Mouse (Mus musculus): Measurements from ENCODE around the gene Gna11. TPM values are rescaled to one million over a fixed set of nuclear protein-coding genes. Genes with fewer than 3 reads are reported as not detected.

Gna11 gene
- polyA plus RNA-seq, 1 experiment from 2014 or later = 77.1 TPM

DNA sequence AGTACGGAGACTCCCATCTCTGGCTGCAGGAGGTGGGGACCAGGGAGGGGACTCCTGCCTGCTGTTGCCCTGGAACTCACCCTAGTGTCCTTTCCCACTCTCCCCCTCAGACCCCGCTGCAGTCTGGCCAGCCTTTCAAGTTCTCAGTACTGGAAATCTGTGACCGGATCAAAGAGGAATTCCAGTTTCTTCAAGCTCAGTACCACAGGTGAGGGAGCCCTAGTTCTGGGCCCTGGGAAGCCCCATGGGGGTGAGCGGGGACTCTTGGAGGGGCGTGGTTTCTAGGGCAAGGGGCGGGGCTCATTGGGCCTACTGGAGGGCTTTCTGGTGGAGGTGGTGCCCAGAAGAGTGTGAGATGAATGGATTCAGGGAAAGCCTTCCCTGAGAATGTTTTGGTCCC, 30.7 kb upstream of the Gna11 start:
- ATAC-seq (replicated peaks; ENCODE audit: low FRiP score) = no peak
- no peak for DNase-seq (ENCODE audit: low spot score)
- H3K27ac ChIP-seq (ENCODE audit: low read depth, low read length) = no peak overlapping the region
- peak overlapping the region; percentile 39 for H3K4me3 ChIP-seq (ENCODE audit: low read depth, low read length)
- H3K36me3 ChIP-seq (ENCODE audit: control insufficient read depth, insufficient read depth, low read length) = no peaks in the 10 kb centered on the region
- peaks cover 27% of the 10 kb centered on the region for H3K4me1 ChIP-seq (replicated peaks; ENCODE audit: control insufficient read depth, insufficient read depth, low read length)
- H3K9ac ChIP-seq (ENCODE audit: low read length) = peak overlapping the region; percentile 53
- no peaks in the 10 kb centered on the region for H3K9me3 ChIP-seq (ENCODE audit: control insufficient read depth, low read length)
- WGBS = 2% methylated on average over 6 of the region's 6 CpGs
- peaks cover 59% of the 10 kb centered on the region for H3K27me3 ChIP-seq (ENCODE audit: control insufficient read depth, insufficient read depth, low read length)
- H3K4me2 ChIP-seq (ENCODE audit: low read depth, low read length, severe bottlenecking) = peak overlapping the region; percentile 54

DNA sequence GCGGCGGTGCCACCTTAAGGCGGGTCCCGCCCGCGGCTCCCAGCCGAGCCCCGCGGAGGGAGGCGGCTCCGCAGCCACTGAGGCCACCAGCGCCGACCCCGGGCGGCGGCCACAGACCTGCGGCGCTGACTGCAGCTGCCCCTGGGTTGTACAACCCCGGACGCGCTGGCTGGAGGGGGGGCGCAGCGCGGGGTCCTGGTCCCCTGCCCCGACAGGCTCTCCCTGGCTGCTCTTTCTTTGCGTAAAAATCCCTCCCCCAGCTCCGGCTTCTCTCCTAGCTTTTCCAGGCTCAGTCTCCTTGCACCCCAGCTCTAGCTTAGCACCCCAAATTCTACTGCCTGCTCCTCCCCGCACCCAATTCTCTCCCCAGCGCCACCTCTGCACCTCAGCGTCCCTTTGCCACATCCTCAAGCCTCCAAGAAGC, 30.2 kb upstream of the Gna11 start:
- no peak for DNase-seq (ENCODE audit: low spot score)
- Histone ChIP-seq H3K4me2 (ENCODE audit: low read depth, low read length, severe bottlenecking) (peak overlapping the region; percentile 54), H3K4me1 (replicated peaks; ENCODE audit: control insufficient read depth, insufficient read depth, low read length) (peaks cover 30% of the 10 kb centered on the region), H3K36me3 (ENCODE audit: control insufficient read depth, insufficient read depth, low read length) (no peaks in the 10 kb centered on the region), H3K9me3 (ENCODE audit: control insufficient read depth, low read length) (no peaks in the 10 kb centered on the region), H3K27ac (ENCODE audit: low read depth, low read length) (no peak overlapping the region), H3K4me3 (ENCODE audit: low read depth, low read length) (peak overlapping the region; percentile 39), H3K9ac (ENCODE audit: low read length) (peak overlapping the region; percentile 53), H3K27me3 (ENCODE audit: control insufficient read depth, insufficient read depth, low read length) (peaks cover 59% of the 10 kb centered on the region)
- WGBS = 0% methylated on average over 30 of the region's 30 CpGs
- no peak for ATAC-seq (replicated peaks; ENCODE audit: low FRiP score)

DNA sequence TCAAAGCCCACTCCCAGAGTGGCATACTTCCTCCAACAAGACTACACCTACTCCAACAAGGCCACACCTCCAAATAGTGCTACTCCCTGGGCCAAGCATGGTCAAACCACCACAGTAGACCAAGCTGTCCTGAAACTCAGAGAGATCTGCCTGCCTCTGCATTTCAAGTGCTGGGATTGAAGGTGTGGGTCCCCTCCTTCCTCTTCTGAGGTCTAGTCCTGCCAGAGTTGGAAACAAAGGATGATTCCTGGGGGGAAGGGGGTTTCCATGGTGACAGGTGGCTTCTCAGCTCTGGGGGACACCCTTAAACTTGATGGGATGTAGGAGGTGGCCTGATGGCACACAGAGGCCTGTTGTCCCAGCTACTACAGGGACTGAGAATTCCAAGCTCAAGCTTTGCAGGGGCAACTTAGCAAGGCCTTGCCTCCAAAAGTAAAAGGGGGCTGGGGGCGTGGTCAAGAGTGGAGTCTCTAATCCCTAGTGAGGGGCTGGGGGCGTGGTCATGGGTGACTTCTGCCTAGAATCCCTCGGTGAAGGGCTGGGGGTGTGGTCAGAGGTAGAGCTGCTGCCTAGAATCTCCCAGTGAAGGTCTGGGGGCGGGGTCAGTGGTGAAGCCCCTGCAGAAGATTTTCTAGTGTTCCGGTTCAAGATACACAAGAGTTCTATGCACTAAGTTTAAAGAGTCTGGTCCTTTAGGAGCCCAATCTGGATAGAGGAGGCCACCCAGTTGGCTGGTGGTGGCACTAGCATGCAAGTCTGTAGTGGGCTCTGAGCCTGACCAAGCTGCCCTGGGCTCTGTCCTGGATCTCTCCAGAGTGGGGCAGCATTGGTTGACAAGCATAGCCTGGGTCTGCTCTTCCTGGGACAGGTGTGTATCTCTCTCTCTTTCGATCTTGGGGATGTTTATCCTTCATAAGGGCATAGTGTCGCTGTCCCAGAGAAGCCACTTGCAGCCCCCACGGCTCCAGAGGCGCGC, 29.4 kb upstream of the Gna11 start, which contains the start of gene Tle2:
TSS of gene Tle2 (plus strand) at position 481 of the 976 bp plus-strand sequence.
- Histone ChIP-seq H3K4me1 (replicated peaks; ENCODE audit: control insufficient read depth, insufficient read depth, low read length) (peaks cover 37% of the 10 kb centered on the region), H3K4me3 (ENCODE audit: low read depth, low read length) (peak within 1 kb of the TSS; percentile 39), H3K9ac (ENCODE audit: low read length) (peak within 1 kb of the TSS; percentile 53), H3K4me2 (ENCODE audit: low read depth, low read length, severe bottlenecking) (peak within 1 kb of the TSS; percentile 54), H3K27me3 (ENCODE audit: control insufficient read depth, insufficient read depth, low read length) (peaks cover 64% of the 10 kb centered on the region), H3K36me3 (ENCODE audit: control insufficient read depth, insufficient read depth, low read length) (no peaks in the 10 kb centered on the region), H3K9me3 (ENCODE audit: control insufficient read depth, low read length) (no peaks in the 10 kb centered on the region), H3K27ac (ENCODE audit: low read depth, low read length) (no peak within 1 kb of the TSS)
- no peak for ATAC-seq (replicated peaks; ENCODE audit: low FRiP score)
- no peak for DNase-seq (ENCODE audit: low spot score)
- WGBS = 19% methylated on average over 10 of the region's 10 CpGs

DNA sequence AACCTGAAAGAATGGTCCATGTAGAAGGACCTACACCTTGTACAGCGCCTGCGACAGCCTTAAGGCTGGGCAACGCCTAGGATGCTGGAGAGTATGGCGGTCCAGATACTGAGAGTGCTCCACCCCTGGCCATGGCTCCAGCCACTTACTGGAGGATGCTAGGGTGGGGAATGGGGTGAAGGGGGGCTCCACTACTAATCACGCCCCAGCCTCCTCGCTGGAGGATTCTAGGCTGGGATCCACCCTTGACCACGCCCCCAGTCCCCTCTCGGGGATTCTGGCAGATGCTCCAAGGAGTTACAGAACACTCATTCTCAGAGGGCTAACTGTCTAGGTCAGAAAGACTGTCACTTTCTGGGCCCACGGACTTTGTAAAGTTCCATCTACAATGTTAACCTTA, 28.0 kb upstream of the Gna11 start:
- no peak for DNase-seq (ENCODE audit: low spot score)
- no peak overlapping the region for H3K4me3 ChIP-seq (ENCODE audit: low read depth, low read length)
- no peaks in the 10 kb centered on the region for H3K9me3 ChIP-seq (ENCODE audit: control insufficient read depth, low read length)
- no peak overlapping the region for H3K9ac ChIP-seq (ENCODE audit: low read length)
- peaks cover 48% of the 10 kb centered on the region for H3K4me1 ChIP-seq (replicated peaks; ENCODE audit: control insufficient read depth, insufficient read depth, low read length)
- no peak for ATAC-seq (replicated peaks; ENCODE audit: low FRiP score)
- WGBS = 9% methylated on average over 9 of the region's 9 CpGs
- H3K27ac ChIP-seq (ENCODE audit: low read depth, low read length) = no peak overlapping the region
- H3K27me3 ChIP-seq (ENCODE audit: control insufficient read depth, insufficient read depth, low read length) = peaks cover 69% of the 10 kb centered on the region
- no peak overlapping the region for H3K4me2 ChIP-seq (ENCODE audit: low read depth, low read length, severe bottlenecking)
- H3K36me3 ChIP-seq (ENCODE audit: control insufficient read depth, insufficient read depth, low read length) = no peaks in the 10 kb centered on the region

DNA sequence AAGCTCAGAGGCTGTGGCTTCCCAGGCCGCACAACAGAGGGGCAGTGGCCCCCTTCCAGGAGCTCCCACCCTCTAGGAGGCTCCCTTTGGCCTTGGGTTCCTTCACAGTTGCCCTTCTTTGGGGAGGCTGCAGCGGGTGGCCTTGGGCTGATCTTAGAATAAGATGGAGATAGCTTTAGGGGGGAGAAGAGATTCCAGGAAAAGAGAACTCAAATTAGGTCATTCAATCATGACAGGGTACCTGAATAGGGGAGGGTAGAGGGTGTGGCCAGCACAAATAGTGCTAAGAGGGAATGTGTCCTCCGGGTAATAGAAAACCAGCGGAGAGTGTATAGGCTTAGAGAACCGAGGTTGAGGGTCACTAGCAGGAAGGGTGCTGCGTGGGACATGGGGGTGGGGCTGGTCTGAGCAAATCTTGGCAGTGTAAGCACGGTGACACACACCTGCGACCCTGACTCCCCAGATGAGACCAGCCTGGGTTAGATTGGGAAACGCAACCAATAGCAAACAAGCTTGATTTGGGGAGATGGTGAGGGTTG, 27.2 kb upstream of the Gna11 start:
- Histone ChIP-seq H3K9me3 (ENCODE audit: control insufficient read depth, low read length) (no peaks in the 10 kb centered on the region), H3K4me3 (ENCODE audit: low read depth, low read length) (no peak overlapping the region), H3K27ac (ENCODE audit: low read depth, low read length) (no peak overlapping the region), H3K36me3 (ENCODE audit: control insufficient read depth, insufficient read depth, low read length) (no peaks in the 10 kb centered on the region), H3K4me2 (ENCODE audit: low read depth, low read length, severe bottlenecking) (peak overlapping the region; percentile 69), H3K27me3 (ENCODE audit: control insufficient read depth, insufficient read depth, low read length) (peaks cover 71% of the 10 kb centered on the region), H3K4me1 (replicated peaks; ENCODE audit: control insufficient read depth, insufficient read depth, low read length) (peaks cover 48% of the 10 kb centered on the region), H3K9ac (ENCODE audit: low read length) (no peak overlapping the region; the same call in 1 of the 2 replicates)
- under 1% methylated on average over 9 of the region's 9 CpGs for WGBS
- ATAC-seq (replicated peaks; ENCODE audit: low FRiP score) (no peak), DNase-seq (ENCODE audit: low spot score) (no peak)

DNA sequence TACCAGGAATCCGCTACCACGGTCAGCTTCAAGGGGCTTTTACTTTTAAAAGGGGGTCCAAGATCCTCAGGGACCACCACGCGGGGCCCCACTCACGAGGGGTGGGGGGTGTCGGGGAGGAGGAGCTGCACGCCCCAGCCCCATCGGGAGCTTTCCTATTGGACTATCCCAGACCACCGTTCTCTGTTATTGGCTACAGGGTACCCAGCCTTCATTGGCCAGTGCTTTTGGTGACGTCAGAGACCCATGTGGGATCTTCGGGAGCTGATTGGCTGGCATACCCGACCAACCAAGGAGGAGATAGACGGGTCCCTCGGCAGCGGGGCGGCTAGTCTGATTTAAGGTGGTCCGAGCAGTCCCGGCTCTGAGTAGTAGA, 26.5 kb upstream of the Gna11 start:
- Histone ChIP-seq H3K9me3 (ENCODE audit: control insufficient read depth, low read length) (no peaks in the 10 kb centered on the region), H3K4me2 (ENCODE audit: low read depth, low read length, severe bottlenecking) (peak overlapping the region; percentile 69), H3K4me3 (ENCODE audit: low read depth, low read length) (peak overlapping the region; percentile 30), H3K36me3 (ENCODE audit: control insufficient read depth, insufficient read depth, low read length) (no peaks in the 10 kb centered on the region), H3K4me1 (replicated peaks; ENCODE audit: control insufficient read depth, insufficient read depth, low read length) (peaks cover 48% of the 10 kb centered on the region), H3K27ac (ENCODE audit: low read depth, low read length) (0 out of 2 replicates have a peak overlapping the region, but pooled peaks have one; percentile 53), H3K27me3 (ENCODE audit: control insufficient read depth, insufficient read depth, low read length) (peaks cover 70% of the 10 kb centered on the region), H3K9ac (ENCODE audit: low read length) (no peak overlapping the region; the same call in 1 of the 2 replicates)
- WGBS = 0% methylated on average over 18 of the region's 18 CpGs
- peak; percentile 95 for DNase-seq (ENCODE audit: low spot score)
- peak; percentile 91 for ATAC-seq (replicated peaks; ENCODE audit: low FRiP score)

DNA sequence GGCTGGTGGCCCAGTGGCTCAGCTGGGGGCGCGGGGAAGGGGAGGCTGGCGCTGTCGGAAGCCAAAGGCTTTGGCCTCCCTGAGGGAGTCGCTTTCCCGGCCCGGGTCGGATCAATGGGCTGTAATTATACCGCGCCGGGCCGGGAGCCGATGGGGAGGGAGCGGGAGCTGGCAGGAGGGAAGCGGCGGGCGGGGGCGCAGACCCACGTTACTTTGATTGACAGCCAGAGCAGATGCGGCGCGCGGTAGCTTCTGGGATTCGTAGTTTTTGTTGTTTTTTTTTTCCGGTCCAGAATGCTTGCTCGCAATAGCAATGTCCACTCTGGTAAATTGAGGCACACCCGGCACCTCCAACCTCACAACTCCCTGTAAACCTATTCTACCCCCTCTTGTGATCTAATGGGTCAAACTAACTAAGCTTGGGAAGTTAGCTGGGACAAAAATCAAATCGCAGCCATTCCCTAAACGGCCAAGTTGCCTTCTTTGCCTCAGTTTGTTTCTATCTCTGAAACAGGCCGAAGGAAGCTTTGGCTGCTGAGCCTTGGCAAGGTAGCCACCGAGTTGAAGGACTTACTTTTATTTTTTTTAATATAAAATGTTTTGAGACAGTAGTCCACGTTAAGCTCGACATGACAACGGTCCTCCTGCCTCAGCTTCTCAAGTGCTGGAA, 26.0 kb upstream of the Gna11 start:
- Histone ChIP-seq H3K4me3 (ENCODE audit: low read depth, low read length) (peak overlapping the region; percentile 30), H3K9me3 (ENCODE audit: control insufficient read depth, low read length) (no peaks in the 10 kb centered on the region), H3K4me2 (ENCODE audit: low read depth, low read length, severe bottlenecking) (peak overlapping the region; percentile 69), H3K36me3 (ENCODE audit: control insufficient read depth, insufficient read depth, low read length) (no peaks in the 10 kb centered on the region), H3K4me1 (replicated peaks; ENCODE audit: control insufficient read depth, insufficient read depth, low read length) (peaks cover 47% of the 10 kb centered on the region), H3K9ac (ENCODE audit: low read length) (no peak overlapping the region; the same call in 1 of the 2 replicates), H3K27me3 (ENCODE audit: control insufficient read depth, insufficient read depth, low read length) (peaks cover 70% of the 10 kb centered on the region), H3K27ac (ENCODE audit: low read depth, low read length) (peak overlapping the region; percentile 65)
- WGBS = 0% methylated on average over 32 of the region's 34 CpGs
- DNase-seq (ENCODE audit: low spot score) = peak; percentile 99
- ATAC-seq (replicated peaks; ENCODE audit: low FRiP score) = peak; percentile 78

DNA sequence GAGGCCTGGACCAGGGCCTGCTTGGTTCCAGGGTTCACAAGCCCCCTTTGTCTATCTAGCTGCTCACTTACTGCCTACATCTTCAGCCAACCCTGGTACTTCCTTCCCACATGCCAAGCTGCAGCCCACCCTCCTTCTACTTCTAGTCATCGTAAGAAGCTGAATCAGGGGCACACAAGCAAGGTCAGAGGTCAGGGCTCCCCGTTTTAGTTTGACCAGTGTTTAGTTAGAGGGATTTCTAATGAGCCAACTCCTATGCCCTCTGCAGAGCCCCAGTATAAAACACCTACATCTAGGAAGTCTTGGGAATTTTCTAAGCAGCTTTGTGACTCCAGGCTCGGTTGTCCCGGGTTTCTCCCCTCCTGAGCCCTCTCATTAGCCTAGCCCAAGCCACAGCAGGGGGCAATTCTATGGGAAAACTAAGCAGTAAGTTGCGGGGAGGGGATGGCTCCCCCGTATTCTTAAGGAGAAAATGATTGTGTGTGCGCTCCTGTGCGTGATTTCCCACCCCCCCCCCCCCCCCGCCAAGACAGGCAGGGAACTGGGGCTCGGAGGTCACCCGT, 25.3 kb upstream of the Gna11 start:
- DNase-seq (ENCODE audit: low spot score) (no peak), ATAC-seq (replicated peaks; ENCODE audit: low FRiP score) (peak; percentile 21)
- peaks cover 41% of the 10 kb centered on the region for H3K4me1 ChIP-seq (replicated peaks; ENCODE audit: control insufficient read depth, insufficient read depth, low read length)
- peaks cover 69% of the 10 kb centered on the region for H3K27me3 ChIP-seq (ENCODE audit: control insufficient read depth, insufficient read depth, low read length)
- peaks cover 2% of the 10 kb centered on the region; the same call in 1 of the 2 replicates for H3K36me3 ChIP-seq (ENCODE audit: control insufficient read depth, insufficient read depth, low read length)
- peak overlapping the region; percentile 65 for H3K27ac ChIP-seq (ENCODE audit: low read depth, low read length)
- H3K4me2 ChIP-seq (ENCODE audit: low read depth, low read length, severe bottlenecking) = peak overlapping the region; percentile 69
- no peaks in the 10 kb centered on the region for H3K9me3 ChIP-seq (ENCODE audit: control insufficient read depth, low read length)
- no peak overlapping the region; the same call in 1 of the 2 replicates for H3K9ac ChIP-seq (ENCODE audit: low read length)
- H3K4me3 ChIP-seq (ENCODE audit: low read depth, low read length) = peak overlapping the region; percentile 30; the same call in 1 of the 2 replicates
- WGBS = 0% methylated on average over 10 of the region's 11 CpGs

Data from forebrain, embryonic 11.5 days (tissue).